Mouse (Mus musculus) adrenal gland, adult (tissue): ENCODE data around the gene Clcnkb.

Source experiments
- DNase-seq, 2 experiments: peaks; one replicate each; pipeline ENCODE4 v3.0.0; 2022 to 2023; ENCODE audit warnings: low spot score in 1 of 2; ENCODE audit not compliant: inconsistent age in 2 of 2

Clcnkb gene

GRCm38 (mm10) chr4:141408577-141408976 is 7.2 kb downstream of the Clcnkb start:
- DNase-seq = no peak

GRCm38 (mm10) chr4:141406516-141407299 is 9.1 kb downstream of the Clcnkb start:
- peak; percentile 62 to 86 for DNase-seq

- DNase-seq = no peak
These were observed 10.5 kb downstream of the Clcnkb start for GRCm38 (mm10) chr4:141405314-141405622.

- DNase-seq = peak; percentile 85 to 96
These were observed 11.1 kb downstream of the Clcnkb start for GRCm38 (mm10) chr4:141404518-141405313.

GRCm38 (mm10) chr4:141400171-141400570 is 15.6 kb downstream of the Clcnkb start:
- no peak for DNase-seq

GRCm38 (mm10) chr4:141398545-141398944 is 17.3 kb downstream of the Clcnkb start, which contains the start of gene Clcnka:
Gene Clcnka (minus strand): TSS chr4:141398724.
- DNase-seq = no peak

- DNase-seq = no peak
These were observed 18.0 kb downstream of the Clcnkb start for GRCm38 (mm10) chr4:141397861-141398260.

- DNase-seq = no peak
These were observed 21.1 kb downstream of the Clcnkb start for GRCm38 (mm10) chr4:141394751-141395150.

- no peak for DNase-seq
These were observed 24.5 kb downstream of the Clcnkb start for GRCm38 (mm10) chr4:141391293-141391692.

GRCm38 (mm10) chr4:141389366-141390150 is 26.3 kb downstream of the Clcnkb start:
- DNase-seq = no peak

GRCm38 (mm10) chr4:141387933-141388332 is 27.9 kb downstream of the Clcnkb start:
- DNase-seq = peak in 1 of 2 experiments; percentile 21

- peak; percentile 68 to 92 for DNase-seq
These were observed 28.6 kb downstream of the Clcnkb start for GRCm38 (mm10) chr4:141387093-141387784.

GRCm38 (mm10) chr4:141386150-141386549 is 29.7 kb downstream of the Clcnkb start:
- peak in 1 of 2 experiments; percentile 20 for DNase-seq

- DNase-seq = peak in 1 of 2 experiments; percentile 80
These were observed 30.5 kb downstream of the Clcnkb start for GRCm38 (mm10) chr4:141385275-141385674.

GRCm38 (mm10) chr4:141382406-141382805 is 33.4 kb downstream of the Clcnkb start:
- peak in 1 of 2 experiments; percentile 41 for DNase-seq

- DNase-seq = no peak
These were observed 36.1 kb downstream of the Clcnkb start for GRCm38 (mm10) chr4:141379674-141380073.

- DNase-seq = peak in 1 of 2 experiments; percentile 40
These were observed 43.4 kb downstream of the Clcnkb start for GRCm38 (mm10) chr4:141372426-141372825.

- peak; percentile 58 to 74 for DNase-seq
These were observed 47.6 kb downstream of the Clcnkb start, which contains the start of gene Fam131c for GRCm38 (mm10) chr4:141367997-141368791. Gene Fam131c (plus strand): TSS chr4:141368220.

- peak; percentile 43 to 56 for DNase-seq
These were observed 49.9 kb downstream of the Clcnkb start for GRCm38 (mm10) chr4:141365876-141366275.

GRCm38 (mm10) chr4:141365126-141365525 is 50.7 kb downstream of the Clcnkb start:
- peak; percentile 81 to 91 for DNase-seq
